Mouse (Mus musculus): ENCODE results near the gene Ube2u. TPM values are rescaled to one million over a fixed set of nuclear protein-coding genes. Genes with fewer than 3 reads are reported as not detected.

The Ube2u gene
- 0.07 and 0.09 TPM in 2 replicates for polyA plus RNA-seq (2012; rRNA removed)

DNA sequence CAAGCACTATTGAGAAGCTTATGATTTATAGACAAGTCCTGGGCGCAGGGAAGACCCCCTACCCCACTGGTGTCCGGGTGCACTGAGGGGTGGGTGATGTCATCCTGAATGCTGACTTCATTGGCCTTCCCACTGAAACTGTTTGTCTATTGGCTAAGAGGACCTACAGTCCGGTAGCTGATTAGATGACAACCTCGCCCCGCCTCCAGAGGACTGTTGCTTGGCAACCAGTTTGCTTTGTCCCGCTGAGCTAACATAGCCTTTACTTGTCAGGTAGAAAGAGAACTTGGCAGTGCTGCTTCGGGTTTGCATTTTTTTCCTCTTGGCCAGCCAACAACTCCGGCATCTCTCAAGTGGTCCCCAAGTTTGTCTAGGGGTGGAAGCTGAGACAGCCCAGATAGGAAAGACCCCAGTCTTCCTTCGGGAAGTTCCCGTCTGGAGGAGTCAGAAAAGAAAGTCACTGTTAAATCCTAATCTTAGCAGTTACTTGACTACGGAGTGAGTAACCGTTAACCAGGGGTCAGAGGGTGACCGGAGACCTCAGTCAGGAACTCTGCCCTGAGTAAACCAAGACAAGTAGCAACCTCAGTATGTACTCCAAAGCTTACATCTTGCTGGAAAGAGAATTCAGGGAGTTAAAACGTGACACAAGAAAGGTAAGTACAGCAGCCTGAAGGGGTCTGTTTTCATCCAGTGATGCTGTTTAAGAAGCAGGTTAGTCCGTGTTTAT is at the start of gene Ube2u:
Gene Ube2u, plus strand, starts transcription at position 258 of the 730 bp plus-strand sequence.

All from liver, embryonic 14 days (tissue).